ENCODE assay signal across 20 mouse cellular contexts in genomic region chr14:30217124-30217523, GRCm38 (mm10).
DNase-seq lines count a peak whose midpoint lies in the region; ATAC-seq and TF ChIP-seq lines count a peak whose summit lies in the region.
"Had no signal": no experiment of that assay in that cellular context is flagged by ENCODE, and none has a peak within 500 bp of the region (broad histone marks: within the 10 kb centered on the region; RNA-seq: fewer than 3 reads in every experiment).

No protein-coding gene starts in this region.

- 76% methylated on average over 2 of the region's 2 CpGs for WGBS in intestine, postnatal 0 days
- 77% methylated on average over 2 of the region's 2 CpGs for WGBS in intestine, embryonic 16.5 days

- dilution Hi-C loops in CH12.LX (cut with MboI; ENCODE audit: extremely low pct_ligation_motif_present, extremely low pct_unique_long_range_greater_than_20kb, low sequenced_read_pairs) = no loop called here

- no peak for DNase-seq in CH12.LX (ENCODE audit: extremely low read depth)
- DNase-seq in lung, postnatal 14 days = no peak
- DNase-seq: adrenal gland, postnatal 10 days; embryo, embryonic 11 days; gastrocnemius, adult 2 months; layer of hippocampus, postnatal 36 days; thymus, adult 2 months had no signal

- no peak overlapping the region for H3K9ac ChIP-seq in intestine, postnatal 0 days (ENCODE audit: low read depth, low read length)
- H3K9ac ChIP-seq in intestine, embryonic 16.5 days (ENCODE audit: low read depth, low read length) = no peak overlapping the region
- H3K9ac ChIP-seq in CH12.LX (ENCODE audit: insufficient read depth, low read depth) = no peak overlapping the region
- H3K9ac ChIP-seq: heart, embryonic 12.5 days; hindbrain, embryonic 14.5 days; intestine, embryonic 15.5 days; liver, embryonic 14.5 days; neural tube, embryonic 12.5 days; stomach, embryonic 15.5 days had no signal

- H3K27me3 ChIP-seq in intestine, postnatal 0 days (replicated peaks; ENCODE audit: control insufficient read depth, insufficient read depth, low read length) = no peaks in the 10 kb centered on the region
- no peaks in the 10 kb centered on the region for H3K27me3 ChIP-seq in intestine, embryonic 16.5 days (replicated peaks; ENCODE audit: control insufficient read depth, insufficient read depth, low read length)
- peaks cover 4% of the 10 kb centered on the region for H3K27me3 ChIP-seq in megakaryocyte, embryonic 14.5 days (replicated peaks)
- no peaks in the 10 kb centered on the region for H3K27me3 ChIP-seq in CH12.LX (replicated peaks)
- H3K27me3 ChIP-seq: heart, embryonic 12.5 days; intestine, embryonic 15.5 days; neural tube, embryonic 12.5 days; Patski; stomach, embryonic 15.5 days had no signal

- TF ChIP-seq POLR2A in CH12.LX (IDR thresholded peaks at IDR 0.05; ENCODE audit: low read depth, low read length) = no peak

- ATAC-seq in intestine, postnatal 0 days = no peak
- ATAC-seq in intestine, embryonic 16.5 days = no peak
- no peak for ATAC-seq in megakaryocyte, adult 5-6 weeks (ENCODE audit: poor library complexity, severe bottlenecking)
- ATAC-seq in megakaryocyte progenitor cell, adult 5-6 weeks (replicated peaks; ENCODE audit: poor library complexity) = 0 out of 2 replicates have a peak, but pooled peaks have one; percentile 26
- ATAC-seq: forebrain, embryonic 16.5 days; intestine, embryonic 15.5 days; Patski had no signal

- TF ChIP-seq RAD21 in CH12.LX (IDR thresholded peaks at IDR 0.05; ENCODE audit: low read depth, low read length) = no peak; the same call in 1 of the 2 replicates

- H3K36me3 ChIP-seq in intestine, postnatal 0 days (ENCODE audit: control insufficient read depth, insufficient read depth) = no peaks in the 10 kb centered on the region
- H3K36me3 ChIP-seq in intestine, embryonic 16.5 days (ENCODE audit: control insufficient read depth, insufficient read depth, low read length) = no peaks in the 10 kb centered on the region
- H3K36me3 ChIP-seq in megakaryocyte, embryonic 14.5 days (replicated peaks; ENCODE audit: low read length) = no peaks in the 10 kb centered on the region
- no peaks in the 10 kb centered on the region for H3K36me3 ChIP-seq in CH12.LX (replicated peaks in 1 of 2; ENCODE audit: control insufficient read depth in 1 of 2, insufficient read depth in 1 of 2, low read length in 1 of 2)
- H3K36me3 ChIP-seq: heart, embryonic 12.5 days; intestine, embryonic 15.5 days; neural tube, embryonic 12.5 days; stomach, embryonic 15.5 days had no signal

- no peak overlapping the region for H3K4me2 ChIP-seq in intestine, postnatal 0 days (replicated peaks; ENCODE audit: low read depth)
- H3K4me2 ChIP-seq in intestine, embryonic 16.5 days (ENCODE audit: low read depth, low read length) = no peak overlapping the region
- H3K4me2 ChIP-seq in CH12.LX (ENCODE audit: insufficient read depth, low read depth, poor library complexity, severe bottlenecking) = peak overlapping the region; percentile 3; the same call in 1 of the 2 replicates
- H3K4me2 ChIP-seq: heart, embryonic 12.5 days; hindbrain, embryonic 14.5 days; intestine, embryonic 15.5 days; neural tube, embryonic 12.5 days; stomach, embryonic 15.5 days had no signal

- H3K27ac ChIP-seq in intestine, postnatal 0 days (ENCODE audit: low read depth, low read length) = no peak overlapping the region
- no peak overlapping the region for H3K27ac ChIP-seq in intestine, embryonic 16.5 days (ENCODE audit: low read length)
- H3K27ac ChIP-seq in CH12.LX (ENCODE audit: insufficient read depth, low read depth) = no peak overlapping the region
- H3K27ac ChIP-seq: gastrocnemius, adult 2 months; hindbrain, embryonic 14.5 days; intestine, embryonic 15.5 days; liver, embryonic 14.5 days; neural tube, embryonic 12.5 days; stomach, embryonic 15.5 days had no signal

- no peak overlapping the region for H3K4me3 ChIP-seq in intestine, postnatal 0 days (ENCODE audit: low read depth, low read length)
- no peak overlapping the region for H3K4me3 ChIP-seq in intestine, embryonic 16.5 days (ENCODE audit: low read length)
- H3K4me3 ChIP-seq in megakaryocyte, embryonic 14.5 days (replicated peaks) = peak overlapping the region; percentile 60
- H3K4me3 ChIP-seq in CH12.LX (replicated peaks in 1 of 3; ENCODE audit: low read depth in 2 of 3, low read length in 2 of 3, poor library complexity in 1 of 3) = no peak overlapping the region
- H3K4me3 ChIP-seq: gastrocnemius, adult 2 months; heart, embryonic 12.5 days; intestine, embryonic 15.5 days; neural tube, embryonic 12.5 days; stomach, embryonic 15.5 days had no signal

- 0 out of 2 replicates have a peak, but pooled peaks have one; percentile 11 for TF ChIP-seq CTCF in intestine, postnatal 0 days (IDR thresholded peaks at IDR 0.05; ENCODE audit: low read depth)
- no peak for TF ChIP-seq CTCF in CH12.LX (conservative IDR thresholded peaks at IDR 0.05 in 1 of 2, IDR thresholded peaks at IDR 0.05 in 1 of 2; ENCODE audit: low read depth in 2 of 2, low read length in 2 of 2)

- no peaks in the 10 kb centered on the region for H3K79me2 ChIP-seq in CH12.LX (replicated peaks; ENCODE audit: control insufficient read depth, extremely low read depth, insufficient read depth, poor library complexity, severe bottlenecking)

- no peaks in the 10 kb centered on the region for H3K4me1 ChIP-seq in intestine, postnatal 0 days (replicated peaks; ENCODE audit: control insufficient read depth, insufficient read depth, low read length)
- H3K4me1 ChIP-seq in intestine, embryonic 16.5 days (ENCODE audit: control insufficient read depth, insufficient read depth, low read length) = no peaks in the 10 kb centered on the region
- peaks cover 47% of the 10 kb centered on the region for H3K4me1 ChIP-seq in megakaryocyte, embryonic 14.5 days
- peaks cover 0 to 29% of the 10 kb centered on the region in 2 experiments; a peak in 3 of 4 replicates for H3K4me1 ChIP-seq in CH12.LX (ENCODE audit: control insufficient read depth in 1 of 2, insufficient read depth in 2 of 2)
- H3K4me1 ChIP-seq: intestine, embryonic 15.5 days; neural tube, embryonic 12.5 days; stomach, embryonic 15.5 days had no signal

- in situ Hi-C loops in CH12.LX (cut with MboI; ENCODE audit: low pct_ligation_motif_present, low pct_unique_long_range_greater_than_20kb, low sequenced_read_pairs) = loop anchor here (5.0 kb wide), 1 partner anchor 40 kb away; no protein-coding TSS in a partner anchor

- no peaks in the 10 kb centered on the region for H3K9me3 ChIP-seq in intestine, postnatal 0 days (ENCODE audit: control insufficient read depth)
- no peaks in the 10 kb centered on the region for H3K9me3 ChIP-seq in intestine, embryonic 16.5 days (ENCODE audit: control insufficient read depth, low read length)
- no peaks in the 10 kb centered on the region for H3K9me3 ChIP-seq in megakaryocyte, embryonic 14.5 days
- no peaks in the 10 kb centered on the region for H3K9me3 ChIP-seq in CH12.LX (replicated peaks; ENCODE audit: low read length)
- H3K9me3 ChIP-seq: heart, embryonic 12.5 days; intestine, embryonic 15.5 days; neural tube, embryonic 12.5 days; stomach, embryonic 15.5 days had no signal

- TF ChIP-seq EP300 in CH12.LX (IDR thresholded peaks at IDR 0.05; ENCODE audit: low read length) = no peak

TF ChIP-seq in CH12.LX, 34 proteins besides CTCF, POLR2A, EP300 and RAD21:
- TF ChIP-seq ZC3H11A (IDR thresholded peaks at IDR 0.05; ENCODE audit: low read depth, low read length) = no peak
- no peak for TF ChIP-seq USF2 (conservative IDR thresholded peaks at IDR 0.05; ENCODE audit: low read depth, low read length)
- no peak for TF ChIP-seq SMC3 (IDR thresholded peaks at IDR 0.05; ENCODE audit: low read depth, low read length)
- no peak for TF ChIP-seq TCF12 (IDR thresholded peaks at IDR 0.05; ENCODE audit: low read depth, low read length)
- no peak for TF ChIP-seq JUN (IDR thresholded peaks at IDR 0.05; ENCODE audit: insufficient read depth, low read depth, low read length)
- no peak for TF ChIP-seq POLR2AphosphoS2 (IDR thresholded peaks at IDR 0.05; ENCODE audit: low read depth, low read length)
- no peak for TF ChIP-seq CHD1 (IDR thresholded peaks at IDR 0.05; ENCODE audit: low read depth, low read length)
- TF ChIP-seq MAX (IDR thresholded peaks at IDR 0.05; ENCODE audit: low read length) = no peak
- TF ChIP-seq ZKSCAN1 (IDR thresholded peaks at IDR 0.05; ENCODE audit: borderline replicate concordance, low read depth, low read length) = no peak
- no peak for TF ChIP-seq MAZ (IDR thresholded peaks at IDR 0.05; ENCODE audit: low read depth, low read length)
- no peak for TF ChIP-seq MEF2A (IDR thresholded peaks at IDR 0.05; ENCODE audit: borderline replicate concordance, low read depth, low read length)
- TF ChIP-seq MAFK (IDR thresholded peaks at IDR 0.05; ENCODE audit: insufficient replicate concordance, low read length) = no peak
- TF ChIP-seq ZNF384 (IDR thresholded peaks at IDR 0.05; ENCODE audit: low read depth, low read length) = no peak
- no peak for TF ChIP-seq ZMIZ1 (IDR thresholded peaks at IDR 0.05; ENCODE audit: low read depth, low read length)
- TF ChIP-seq UBTF (IDR thresholded peaks at IDR 0.05; ENCODE audit: low read depth, low read length) = no peak
- no peak for TF ChIP-seq SIN3A (IDR thresholded peaks at IDR 0.05; ENCODE audit: low read length)
- no peak for TF ChIP-seq HCFC1 (IDR thresholded peaks at IDR 0.05; ENCODE audit: low read depth, low read length)
